Mouse (Mus musculus): ENCODE measurements around the gene Sp100. TPM values are rescaled to one million over a fixed set of nuclear protein-coding genes. Genes with fewer than 3 reads are reported as not detected.

Gene Sp100
- polyA plus RNA-seq, 2 experiments from 2014 or later = 907 to 1,062 TPM

- no peak for ATAC-seq
Observed at GRCm38 (mm10) chr1:85702531-85702930, 52.7 kb downstream of the Sp100 start.

GRCm38 (mm10) chr1:85703245-85704186 lies 53.7 kb downstream of the Sp100 start:
- peak; percentile 91 for ATAC-seq

DNA sequence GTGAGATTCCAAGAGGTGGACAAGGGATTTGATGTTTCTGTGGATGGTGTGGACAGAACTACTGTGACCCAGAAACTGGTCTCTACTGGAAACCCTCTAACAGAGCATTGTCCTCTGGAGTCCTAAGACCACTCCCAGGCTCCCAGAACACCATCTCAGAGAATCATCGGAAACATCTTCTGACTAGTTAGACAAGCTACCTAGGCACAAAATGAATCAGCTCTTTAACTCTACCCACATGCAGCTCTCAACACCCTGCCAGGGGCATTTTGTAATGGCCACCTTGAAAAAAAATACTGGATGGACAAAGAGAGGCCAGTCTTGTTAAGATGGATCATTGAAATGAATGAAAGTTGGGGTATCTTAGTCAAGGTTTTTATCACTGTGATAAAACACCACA lies 55.8 kb downstream of the Sp100 start:
- no peak for ATAC-seq

GRCm38 (mm10) chr1:85706754-85707153 lies 57.0 kb downstream of the Sp100 start:
- no peak for ATAC-seq

DNA sequence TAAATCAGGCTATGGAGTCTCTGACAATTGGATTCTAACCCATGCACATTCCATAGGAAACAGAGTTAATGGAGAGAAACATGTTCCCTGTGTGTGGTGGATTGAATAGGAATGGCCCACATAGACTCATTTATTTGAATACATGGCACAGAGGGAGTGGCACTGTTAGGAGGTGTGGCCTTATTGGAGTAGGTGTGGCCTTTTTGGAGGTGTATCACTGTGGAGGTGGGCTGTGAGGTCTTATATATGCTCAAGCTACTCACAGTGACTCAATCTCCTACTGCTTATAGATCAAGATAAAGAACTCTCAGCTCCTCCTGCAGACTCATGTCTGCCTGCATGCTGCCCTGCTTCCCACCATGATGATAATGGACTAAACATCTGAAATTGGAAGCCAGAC lies 64.7 kb downstream of the Sp100 start:
- no peak for ATAC-seq

- ATAC-seq = no peak
Observed at GRCm38 (mm10) chr1:85716447-85717027, 66.7 kb downstream of the Sp100 start.

DNA sequence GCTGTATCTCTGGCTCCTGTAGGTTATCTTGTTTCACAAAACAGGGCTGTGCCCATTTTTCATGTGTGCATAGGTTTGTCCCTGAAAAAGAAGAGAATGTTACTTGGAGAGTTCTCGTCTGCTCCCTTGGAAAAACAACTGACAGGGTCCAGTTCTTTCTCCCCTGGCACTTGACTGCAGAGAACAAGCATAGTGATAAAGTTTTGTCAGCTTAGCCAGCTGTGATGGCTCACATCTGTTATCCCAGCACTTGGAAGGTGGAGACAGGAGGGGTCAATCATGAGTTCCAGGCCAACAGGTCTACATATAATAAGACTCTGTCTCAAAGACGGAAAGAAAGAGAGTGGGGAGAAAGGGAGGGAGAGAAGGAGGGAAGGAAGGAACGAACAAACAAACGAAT lies 69.3 kb downstream of the Sp100 start:
- no peak for ATAC-seq

GRCm38 (mm10) chr1:85720220-85720893 lies 70.6 kb downstream of the Sp100 start:
- ATAC-seq = peak; percentile 63

DNA sequence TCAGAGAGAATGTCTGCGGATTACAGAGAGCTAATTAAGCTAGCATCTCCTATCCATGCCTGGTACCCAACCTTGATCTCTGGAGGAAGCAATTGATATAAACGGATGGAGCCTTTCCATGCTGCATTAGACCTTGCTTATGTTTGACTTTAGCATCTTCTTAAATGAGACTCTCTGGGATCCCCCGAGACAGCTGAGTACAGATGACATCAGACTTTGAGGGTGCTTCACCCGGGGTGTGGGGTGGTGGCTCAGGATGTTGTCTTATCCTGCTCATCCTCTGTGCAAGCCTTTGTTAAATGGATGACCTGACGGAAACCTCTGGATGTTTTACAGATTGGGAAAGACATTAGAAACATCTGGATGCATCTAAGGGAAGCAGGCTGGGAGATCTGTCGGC lies 80.7 kb downstream of the Sp100 start:
- ATAC-seq = peak; percentile 44

GRCm38 (mm10) chr1:85732581-85732980 lies 82.8 kb downstream of the Sp100 start:
- peak; percentile 69 for ATAC-seq

DNA sequence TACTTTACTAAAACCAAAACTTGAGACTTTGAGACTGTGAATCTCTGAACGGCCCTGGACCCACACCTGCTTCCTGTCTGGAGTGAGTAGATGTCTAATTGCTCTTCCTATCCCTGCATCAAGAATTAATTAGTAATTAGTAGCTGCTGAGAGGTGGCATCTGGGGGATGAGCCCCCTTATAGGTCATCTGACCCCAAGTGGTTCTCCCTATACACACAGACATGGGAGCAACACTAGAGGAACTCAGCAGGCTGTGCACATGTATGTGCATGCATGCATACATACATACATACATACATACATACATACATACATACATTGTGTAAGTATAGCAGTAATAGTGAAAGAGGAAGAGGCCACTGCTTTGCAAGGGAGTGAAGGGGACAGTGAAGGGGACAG lies 84.7 kb downstream of the Sp100 start:
- no peak for ATAC-seq

DNA sequence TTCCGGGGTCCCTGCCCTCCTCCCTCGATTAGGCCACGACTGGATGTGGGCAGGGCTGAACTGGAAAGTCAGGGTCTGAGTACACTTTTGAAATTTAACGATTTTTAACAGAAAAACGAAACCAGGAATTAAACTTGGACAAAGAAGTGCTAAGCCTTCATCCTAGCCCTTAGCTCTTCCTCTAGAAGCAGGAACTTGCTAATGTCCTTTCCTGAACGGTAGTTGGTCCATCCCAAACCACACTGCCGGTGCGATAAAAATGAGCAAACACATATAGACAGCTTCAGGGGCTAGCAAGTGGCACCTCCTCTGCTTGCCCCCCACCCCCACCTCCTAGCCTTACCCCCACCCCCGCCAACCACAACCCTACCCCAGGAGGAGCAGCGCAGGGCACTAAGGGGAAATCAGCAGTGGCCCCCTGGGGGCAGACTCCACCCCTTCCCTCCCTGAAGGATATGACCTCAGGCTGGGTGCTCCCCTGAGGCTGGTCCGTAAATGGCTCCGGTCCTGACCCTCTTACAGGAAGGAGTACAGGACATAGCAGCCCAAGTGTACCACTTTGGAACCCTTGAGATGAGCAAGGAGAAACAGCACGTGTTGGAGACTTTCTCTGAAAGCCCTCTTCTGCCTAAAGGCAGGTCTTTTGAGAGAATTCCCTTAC lies 85.8 kb downstream of the Sp100 start:
- peak; percentile 50 for ATAC-seq

- peak; percentile 17 for ATAC-seq
Observed at GRCm38 (mm10) chr1:85736355-85737184, 86.8 kb downstream of the Sp100 start.

GRCm38 (mm10) chr1:85739000-85739399 lies 89.2 kb downstream of the Sp100 start:
- no peak for ATAC-seq

DNA sequence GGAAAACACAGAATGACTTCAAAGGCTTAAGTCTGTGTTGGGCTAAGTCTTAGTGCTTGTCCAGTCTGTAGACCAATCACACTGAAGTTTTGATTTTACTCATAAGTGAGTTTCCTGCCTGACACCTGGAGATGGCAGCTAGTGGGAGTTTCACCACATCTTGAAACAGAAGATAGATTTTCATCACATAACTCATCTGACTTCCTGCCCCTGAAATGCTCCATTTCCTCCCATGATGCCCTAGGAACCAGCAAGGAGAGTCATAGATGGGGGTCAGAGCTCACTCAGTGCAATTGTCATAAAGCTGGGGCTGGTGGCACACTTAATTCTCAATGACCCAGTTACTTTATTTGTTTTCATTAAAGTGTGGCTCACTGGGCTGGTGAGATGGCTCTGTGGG lies 90.0 kb downstream of the Sp100 start:
- ATAC-seq = peak; percentile 72

DNA sequence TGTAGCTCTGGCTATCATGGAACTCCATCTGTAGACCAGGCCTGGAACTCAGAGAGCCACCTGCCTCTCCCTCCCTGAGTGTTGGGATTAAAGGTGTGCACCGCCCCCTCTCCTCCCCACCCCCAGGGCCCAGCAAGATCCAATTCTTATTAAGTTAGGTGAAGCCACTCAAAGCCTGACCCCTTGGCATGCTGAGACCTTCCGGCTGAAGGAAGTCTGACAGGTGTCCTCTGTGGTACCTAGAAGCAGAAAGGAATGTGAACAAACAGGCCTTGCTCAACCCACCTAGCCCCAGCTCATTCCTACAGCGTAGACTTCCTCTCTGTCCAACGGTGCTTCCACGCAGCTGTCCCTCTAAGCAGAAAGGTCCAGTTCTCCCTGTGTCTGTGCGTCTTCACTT lies 91.1 kb downstream of the Sp100 start:
- ATAC-seq = no peak

DNA sequence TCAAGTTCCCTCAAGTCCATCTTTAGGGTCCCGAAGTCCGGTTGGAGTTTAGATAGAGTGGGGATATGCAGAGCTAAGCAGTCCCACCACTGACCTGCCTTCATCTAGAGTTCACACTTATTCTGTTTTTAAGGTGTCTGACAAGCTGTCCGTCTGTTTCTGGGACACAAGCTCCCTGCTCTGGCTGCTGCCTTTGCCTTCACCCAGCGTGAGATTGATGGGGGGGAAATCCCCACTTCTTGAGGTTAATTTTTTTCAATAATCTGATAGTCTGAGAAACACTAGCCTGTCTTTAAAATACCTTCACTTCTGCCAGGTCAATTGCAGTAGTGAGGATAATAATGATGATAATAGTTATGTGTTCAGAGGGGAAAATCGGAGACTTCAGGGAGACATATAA lies 92.5 kb downstream of the Sp100 start:
- peak; percentile 32 for ATAC-seq

DNA sequence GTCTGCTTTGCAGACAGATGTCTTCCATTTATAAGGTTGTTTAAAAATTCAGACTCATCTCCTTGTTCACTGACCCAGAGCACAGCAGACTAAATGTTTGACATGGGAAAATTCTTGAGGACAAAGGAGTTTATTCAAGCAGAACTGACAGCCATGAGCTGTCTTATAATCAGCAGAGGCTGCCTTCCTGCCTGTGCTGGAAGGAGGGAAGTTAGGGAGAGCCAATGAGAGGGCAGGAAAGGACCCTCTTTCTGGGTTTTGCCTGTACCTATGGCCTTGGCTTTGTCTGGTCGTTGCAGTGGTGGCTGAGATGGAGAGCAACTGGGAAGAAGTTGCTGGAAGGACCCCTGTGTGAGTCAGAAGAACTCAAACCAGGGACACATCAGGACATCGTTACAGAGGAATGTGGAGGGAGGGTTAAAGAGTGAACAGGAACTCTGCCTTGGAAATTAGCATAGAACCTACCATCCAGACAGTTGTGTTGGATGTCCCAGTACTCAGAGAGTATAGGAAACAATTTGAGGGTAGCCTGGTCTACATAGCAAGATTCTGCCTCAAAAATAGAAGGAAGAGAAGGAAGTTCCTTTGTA lies 93.2 kb downstream of the Sp100 start:
- no peak for ATAC-seq

- no peak for ATAC-seq
Observed at GRCm38 (mm10) chr1:85744539-85744938, 94.8 kb downstream of the Sp100 start.

DNA sequence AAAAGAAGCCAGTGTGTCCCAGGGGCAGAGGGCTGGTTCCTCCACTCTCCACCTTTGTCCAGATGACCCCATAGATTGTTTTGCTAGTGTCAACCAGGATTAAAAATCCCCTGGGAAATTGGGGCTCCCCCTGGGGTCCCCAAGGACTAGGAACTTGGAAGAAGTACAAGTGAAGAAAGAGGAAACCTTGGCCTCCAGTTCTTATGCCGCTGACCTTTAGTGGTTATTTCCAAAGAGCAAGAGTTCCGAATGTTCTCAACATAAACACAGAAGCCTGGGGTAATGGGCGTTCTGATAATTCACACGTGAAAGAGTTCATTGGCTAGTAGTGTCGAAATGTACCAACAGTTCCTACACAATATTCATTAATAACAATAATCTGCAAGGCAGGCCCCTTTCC lies 96.7 kb downstream of the Sp100 start:
- no peak for ATAC-seq

DNA sequence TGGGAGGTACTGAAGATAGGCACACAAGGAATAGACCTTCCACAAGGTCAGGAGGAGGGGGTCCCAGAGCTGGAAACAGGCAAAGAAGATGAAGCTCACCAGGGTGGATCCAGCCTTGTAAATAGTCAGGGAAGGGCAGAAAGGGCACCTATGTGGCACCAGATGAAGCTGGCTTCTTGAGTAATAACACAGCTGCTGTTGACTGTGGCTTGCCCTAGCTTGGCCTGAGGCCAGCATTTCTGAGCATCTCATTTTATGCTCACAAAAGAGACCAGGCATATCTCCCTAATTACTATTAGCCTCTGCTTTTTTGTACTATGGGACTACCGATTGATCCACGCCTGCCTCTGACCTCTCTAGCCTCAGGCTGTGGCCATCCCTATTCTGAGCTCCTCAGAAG lies 100.0 kb downstream of the Sp100 start:
- ATAC-seq = no peak

DNA sequence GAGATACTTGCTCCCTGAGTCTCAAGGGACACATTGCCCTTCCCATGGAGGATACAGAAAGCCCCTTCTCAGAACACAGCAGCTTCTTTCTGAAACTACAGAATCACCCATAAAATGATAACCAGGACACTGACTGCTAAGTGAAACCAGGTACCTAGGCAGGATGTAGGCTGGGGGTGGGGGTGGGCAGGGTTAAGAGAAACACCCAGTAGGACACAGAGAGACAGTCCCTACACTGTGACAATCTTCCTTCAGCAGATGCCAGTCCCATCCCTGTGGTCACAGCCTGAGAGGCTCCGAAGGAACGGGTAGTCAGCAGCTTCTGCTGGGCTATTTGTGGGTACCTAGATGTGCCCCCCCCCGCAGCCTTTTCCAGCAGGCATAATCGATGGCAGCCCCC lies 100.9 kb downstream of the Sp100 start:
- peak; percentile 47 for ATAC-seq
